Mouse (Mus musculus) bone marrow macrophage, adult 2 months (primary cell): ENCODE data around the gene Cnih1.

Experiments
- CTCF ChIP-seq: IDR thresholded peaks from 2 replicates; pipeline ENCODE4 v1.5.1; 2012; ENCODE audit warnings: low read depth, mild to moderate bottlenecking, low read length, moderate library complexity
- POLR2A ChIP-seq: IDR thresholded peaks from 2 replicates; pipeline ENCODE4 v1.6.1; 2012; ENCODE audit warnings: mild to moderate bottlenecking, low read depth, low read length, borderline replicate concordance

DNA sequence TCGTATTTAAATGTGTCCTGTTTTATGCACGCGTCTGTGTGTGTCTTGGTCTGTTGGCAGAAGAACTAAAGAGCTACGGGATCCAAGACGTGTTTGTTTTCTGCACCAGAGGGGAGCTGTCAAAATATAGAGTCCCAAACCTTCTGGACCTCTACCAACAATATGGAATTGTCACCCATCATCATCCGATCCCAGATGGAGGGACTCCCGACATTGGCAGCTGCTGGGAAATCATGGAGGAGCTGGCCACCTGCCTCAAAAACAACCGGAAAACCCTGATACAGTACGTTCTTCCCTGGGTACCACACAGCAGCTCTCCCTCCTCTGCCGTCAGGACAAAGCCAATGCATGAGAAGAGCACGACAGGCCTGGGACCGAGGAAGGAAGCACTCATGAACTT is 21.1 kb downstream of the Cnih1 start:
- TF ChIP-seq CTCF: no peak
- TF ChIP-seq POLR2A: no peak
